Mouse (Mus musculus): ENCODE measurements around the gene Naif1. TPM values are rescaled to one million over a fixed set of nuclear protein-coding genes. Genes with fewer than 3 reads are reported as not detected.

Naif1 gene
- total RNA-seq, 2 experiments from 2014 or later: 2.2 to 2.3 TPM

- H3K27ac ChIP-seq: peak overlapping the region; percentile 85
- DNase-seq: peak; percentile 91
- no peak for TF ChIP-seq CTCF (IDR thresholded peaks at IDR 0.05)
- intact Hi-C loops (cut with DNase I): no loop called here
- H3K4me3 ChIP-seq: peak overlapping the region; percentile 74
Observed at GRCm38 (mm10) chr2:32430701-32431676, 19.3 kb upstream of the Naif1 start.

GRCm38 (mm10) chr2:32436686-32437372, 13.4 kb upstream of the Naif1 start:
- Histone ChIP-seq H3K27ac (peak overlapping the region; percentile 65), H3K4me3 (no peak overlapping the region)
- intact Hi-C loops (cut with DNase I): no loop called here
- no peak for TF ChIP-seq CTCF (IDR thresholded peaks at IDR 0.05)
- DNase-seq: no peak

GRCm38 (mm10) chr2:32437612-32438166, 12.6 kb upstream of the Naif1 start:
- DNase-seq: no peak
- no peak for TF ChIP-seq CTCF (IDR thresholded peaks at IDR 0.05)
- intact Hi-C loops (cut with DNase I): no loop called here
- Histone ChIP-seq H3K4me3 (no peak overlapping the region), H3K27ac (peak overlapping the region; percentile 65)

DNA sequence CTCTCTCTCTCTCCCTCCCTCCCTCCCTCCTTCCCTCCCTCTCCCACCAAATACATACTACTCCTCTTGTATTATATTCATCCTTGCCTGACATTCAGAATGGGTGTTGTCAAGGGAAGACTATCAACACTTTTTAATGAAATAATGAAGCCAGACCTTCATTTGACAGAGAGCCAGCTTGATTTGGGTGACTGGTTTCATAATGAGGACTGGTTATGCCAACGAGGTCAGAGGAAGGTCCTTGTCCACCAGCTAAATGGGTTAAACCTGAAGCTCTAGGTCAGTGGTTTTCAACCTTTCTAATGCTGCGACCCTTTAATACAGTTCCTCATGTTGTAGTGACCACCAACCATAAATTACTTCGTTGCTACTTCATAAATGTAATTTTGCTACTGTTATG, 11.5 kb upstream of the Naif1 start:
- TF ChIP-seq CTCF (IDR thresholded peaks at IDR 0.05): no peak
- intact Hi-C loops (cut with DNase I): no loop called here
- no peak overlapping the region for H3K27ac ChIP-seq
- no peak for DNase-seq
- no peak overlapping the region for H3K4me3 ChIP-seq

- DNase-seq: no peak
- no peak overlapping the region for H3K4me3 ChIP-seq
- H3K27ac ChIP-seq: 0 out of 2 replicates have a peak overlapping the region, but pooled peaks have one; percentile 12
- intact Hi-C loops (cut with DNase I): no loop called here
- TF ChIP-seq CTCF (IDR thresholded peaks at IDR 0.05): no peak
Observed at GRCm38 (mm10) chr2:32439177-32439576, 11.1 kb upstream of the Naif1 start.

GRCm38 (mm10) chr2:32440164-32440563, 10.1 kb upstream of the Naif1 start:
- H3K4me3 ChIP-seq: no peak overlapping the region
- no peak for TF ChIP-seq CTCF (IDR thresholded peaks at IDR 0.05)
- DNase-seq: no peak
- peak overlapping the region; percentile 35 for H3K27ac ChIP-seq
- intact Hi-C loops (cut with DNase I): no loop called here

- H3K27ac ChIP-seq: no peak overlapping the region
- no peak for TF ChIP-seq CTCF (IDR thresholded peaks at IDR 0.05)
- no peak overlapping the region for H3K4me3 ChIP-seq
- intact Hi-C loops (cut with DNase I): no loop called here
- no peak for DNase-seq
Observed at GRCm38 (mm10) chr2:32440632-32441031, 9.6 kb upstream of the Naif1 start.

GRCm38 (mm10) chr2:32441550-32441949, 8.7 kb upstream of the Naif1 start:
- intact Hi-C loops (cut with DNase I): no loop called here

GRCm38 (mm10) chr2:32445535-32445934, 4.7 kb upstream of the Naif1 start:
- Histone ChIP-seq H3K4me3 (no peak overlapping the region), H3K27ac (peak overlapping the region; percentile 46)
- TF ChIP-seq CTCF (IDR thresholded peaks at IDR 0.05): no peak
- intact Hi-C loops (cut with DNase I): loop anchor here (2.0 kb wide), 1 partner anchor 17 kb away; no protein-coding TSS in a partner anchor
- DNase-seq: no peak

More at GRCm38 (mm10) chr2:32441550-32441949, 8.7 kb upstream of the Naif1 start:
- H3K4me3 ChIP-seq: no peak overlapping the region
- no peak for DNase-seq
- TF ChIP-seq CTCF (IDR thresholded peaks at IDR 0.05): no peak
- H3K27ac ChIP-seq: no peak overlapping the region

DNA sequence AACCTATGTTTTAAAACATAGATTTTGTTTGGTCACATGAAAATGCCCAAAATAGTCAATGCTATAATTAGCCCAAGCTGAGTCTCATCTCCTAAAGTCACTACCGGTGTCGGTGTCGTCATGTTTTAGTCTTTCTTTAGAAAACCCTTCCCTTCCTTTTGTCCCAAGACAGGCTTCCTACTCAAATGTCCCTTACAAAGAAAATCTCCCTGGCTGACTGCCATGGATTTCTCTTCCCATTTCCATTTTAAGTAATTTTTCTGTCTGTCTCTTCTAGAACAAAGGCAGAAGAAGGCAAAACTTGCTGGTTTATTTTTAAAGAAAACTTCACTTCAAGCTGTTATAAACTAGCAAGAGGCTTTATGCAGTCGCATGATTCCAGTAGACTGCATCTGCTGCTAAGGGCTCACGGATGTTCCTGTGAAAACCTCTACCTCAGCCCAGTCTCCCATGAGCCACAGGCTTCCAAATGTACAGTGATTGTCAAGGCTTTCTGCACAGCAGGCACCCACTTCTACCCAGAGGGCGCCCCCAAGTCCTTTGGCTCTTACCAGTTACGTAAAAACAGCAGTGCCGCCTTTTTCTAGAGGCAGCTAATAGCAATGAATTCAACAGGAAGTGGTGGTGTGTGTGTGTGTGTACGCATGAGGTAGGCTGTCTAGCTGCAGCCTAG, 2.9 kb upstream of the Naif1 start:
- no peak for DNase-seq
- intact Hi-C loops (cut with DNase I): no loop called here
- H3K4me3 ChIP-seq: peak overlapping the region; percentile 10
- no peak for TF ChIP-seq CTCF (IDR thresholded peaks at IDR 0.05)
- H3K27ac ChIP-seq: peak overlapping the region; percentile 86

DNA sequence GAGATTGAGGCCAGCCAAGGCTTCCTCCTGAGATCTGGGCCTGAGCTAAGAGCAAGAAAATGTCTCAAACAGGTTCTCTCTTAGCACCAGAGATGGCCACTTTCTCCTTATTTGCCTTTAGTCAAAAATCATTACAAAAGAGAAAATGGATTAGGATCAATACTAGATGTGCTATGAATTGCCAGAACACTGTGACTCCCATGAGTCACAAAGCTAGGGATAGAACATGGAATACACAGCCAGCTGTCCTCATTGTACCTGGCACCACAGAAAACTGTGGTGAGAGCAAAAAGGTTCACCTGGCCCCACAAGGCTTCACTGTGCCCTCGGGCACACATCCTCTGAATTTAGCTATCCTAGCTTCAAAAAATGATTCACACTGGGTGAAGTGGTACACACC, 1.8 kb upstream of the Naif1 start:
- Histone ChIP-seq H3K4me3 (no peak overlapping the region), H3K27ac (peak overlapping the region; percentile 86)
- DNase-seq: no peak
- TF ChIP-seq CTCF (IDR thresholded peaks at IDR 0.05): no peak
- intact Hi-C loops (cut with DNase I): no loop called here

All from gastrocnemius, adult 2 months (tissue).